Mouse (Mus musculus) erythroblast, embryonic 14.5 days (primary cell): Measurements from ENCODE around the gene Il10rb.

Experiments used
- GATA1 ChIP-seq: IDR thresholded peaks from 2 replicates; pipeline ENCODE4 v1.6.1; 2012; ENCODE audit warnings: low read length, inconsistent platforms, mixed read lengths
- TAL1 ChIP-seq: IDR thresholded peaks from 3 replicates; pipeline ENCODE4 v1.6.1; 2012; ENCODE audit warnings: low read length, inconsistent platforms, mixed read lengths

DNA sequence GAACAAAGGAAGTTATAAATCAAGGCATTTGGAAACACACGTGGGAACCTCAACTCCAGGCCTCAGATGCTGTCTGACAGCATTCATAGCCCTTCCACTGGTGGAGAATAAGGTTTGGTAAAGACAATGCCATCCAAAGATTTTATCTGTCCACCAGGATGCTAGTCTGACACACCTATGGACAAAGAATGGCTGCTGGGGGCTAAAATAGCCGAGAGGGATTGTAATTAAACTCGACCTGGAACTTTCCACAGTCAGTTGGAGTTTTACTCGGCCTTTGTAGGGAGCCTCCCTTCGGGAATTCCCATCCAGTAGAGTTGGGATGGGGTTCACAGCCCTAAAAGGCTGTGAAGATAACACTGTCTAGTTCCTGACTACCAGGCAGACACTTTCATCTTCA lies 21.5 kb downstream of the Il10rb start:
- TF ChIP-seq GATA1: no peak
- no peak for TF ChIP-seq TAL1
